Mouse (Mus musculus) cerebellum, adult 9-10 months (tissue): Measurements from ENCODE around the gene Slc10a7.
A peak's percentile ranks its signal among the peaks of the same experiment; 100 is the strongest.

Experiments
- DNase-seq: peaks from one replicate; pipeline ENCODE4 v3.0.0; 2022

Slc10a7 gene

GRCm38 (mm10) chr8:78741965-78742364 is 232.8 kb downstream of the Slc10a7 start:
- no peak for DNase-seq

GRCm38 (mm10) chr8:78742453-78742852 is 233.3 kb downstream of the Slc10a7 start:
- DNase-seq, result peak; percentile 10

- DNase-seq, result no peak
Observed at GRCm38 (mm10) chr8:78747052-78747451, 237.9 kb downstream of the Slc10a7 start.

GRCm38 (mm10) chr8:78748701-78749100 is 239.6 kb downstream of the Slc10a7 start:
- DNase-seq, result no peak

GRCm38 (mm10) chr8:78749861-78750825 is 241.0 kb downstream of the Slc10a7 start:
- no peak for DNase-seq

GRCm38 (mm10) chr8:78751151-78751550 is 242.0 kb downstream of the Slc10a7 start:
- no peak for DNase-seq

- no peak for DNase-seq
Observed at GRCm38 (mm10) chr8:78754986-78755385, 245.8 kb downstream of the Slc10a7 start.

- no peak for DNase-seq
Observed at GRCm38 (mm10) chr8:78759139-78759538, 250.0 kb downstream of the Slc10a7 start.

- DNase-seq, result no peak
Observed at GRCm38 (mm10) chr8:78764976-78765375, 255.8 kb downstream of the Slc10a7 start.

- no peak for DNase-seq
Observed at GRCm38 (mm10) chr8:78765556-78765955, 256.4 kb downstream of the Slc10a7 start.

- DNase-seq, result no peak
Observed at GRCm38 (mm10) chr8:78770584-78770983, 261.4 kb downstream of the Slc10a7 start.

- DNase-seq, result no peak
Observed at GRCm38 (mm10) chr8:78771256-78771655, 262.1 kb downstream of the Slc10a7 start.

GRCm38 (mm10) chr8:78776816-78777215 is 267.7 kb downstream of the Slc10a7 start:
- DNase-seq, result no peak
